ENCODE assay signal across 14 mouse cellular contexts in genomic region chr12:103159016-103159415, GRCm38 (mm10).
"Had no signal": no experiment of that assay in that cellular context is flagged by ENCODE, and none has a peak within 500 bp of the region (broad histone marks: within the 10 kb centered on the region; RNA-seq: fewer than 3 reads in every experiment).

No protein-coding gene starts in this region.

- H3K9ac ChIP-seq: limb, embryonic 13.5 days; liver, embryonic 14.5 days; neural tube, embryonic 13.5 days had no signal

- H3K36me3 ChIP-seq: limb, embryonic 13.5 days had no signal

- H3K4me2 ChIP-seq: limb, embryonic 13.5 days; neural tube, embryonic 13.5 days had no signal

- H3K4me3 ChIP-seq: limb, embryonic 13.5 days; neural tube, embryonic 13.5 days had no signal

- H3K4me1 ChIP-seq: limb, embryonic 13.5 days had no signal

- ATAC-seq: midbrain, embryonic 16.5 days had no signal

- H3K9me3 ChIP-seq: limb, embryonic 13.5 days; neural tube, embryonic 13.5 days had no signal

- H3K27me3 ChIP-seq: limb, embryonic 13.5 days; neural tube, embryonic 13.5 days had no signal

- H3K27ac ChIP-seq: kidney, postnatal 0 days; limb, embryonic 13.5 days; liver, embryonic 14.5 days; neural tube, embryonic 13.5 days; stomach, postnatal 0 days had no signal

- DNase-seq: kidney, adult 11 months; kidney, adult 9 months; kidney, postnatal 36 days; layer of hippocampus, adult 9-11 months; layer of hippocampus, postnatal 36 days; lung, adult 18-20 months; thymus, adult 18-20 months; thymus, postnatal 14 days had no signal
